Mouse (Mus musculus) heart, postnatal 0 days (tissue): ENCODE results near the gene Ccdc34. TPM values are rescaled to one million over a fixed set of nuclear protein-coding genes. Genes with fewer than 3 reads are reported as not detected.

Source experiments
- ATAC-seq: fragments of 200-750 bp; cut with Nextera tagmentation; 2 replicates; pipeline ENCODE4 v1.8.0; 2017; ENCODE audit warnings: low read depth, moderate number of reproducible peaks, moderate library complexity; ENCODE audit not compliant: insufficient read depth
- DNase-seq: peaks from one replicate; pipeline ENCODE4 v3.0.0-alpha.2; 2016; ENCODE audit warnings: low spot score
- H3K27ac ChIP-seq: fragments of 300-500 bp; sonication (generic); 2 replicates; pipeline ENCODE4 v1.5.1; 2014; ENCODE audit warnings: low read depth, mild to moderate bottlenecking
- H3K27me3 ChIP-seq: fragments of 300-500 bp; sonication (generic); 2 replicates; pipeline ENCODE4 v1.6.1; 2014; ENCODE audit warnings: low read length, mixed read lengths; ENCODE audit not compliant: control insufficient read depth, insufficient read depth
- H3K36me3 ChIP-seq: fragments of 300-500 bp; sonication (generic); replicated peaks from 2 replicates; pipeline ENCODE4 v1.6.1; 2014; ENCODE audit warnings: low read length, mixed read lengths; ENCODE audit not compliant: control insufficient read depth, insufficient read depth
- H3K4me1 ChIP-seq: fragments of 300-500 bp; sonication (generic); 2 replicates; pipeline ENCODE4 v1.6.1; 2014; ENCODE audit warnings: antibody characterized with exemption; ENCODE audit not compliant: control insufficient read depth, insufficient read depth
- H3K4me2 ChIP-seq: fragments of 300-500 bp; sonication (generic); 2 replicates; pipeline ENCODE4 v1.6.1; 2014; ENCODE audit warnings: low read depth, mild to moderate bottlenecking, low read length, moderate library complexity
- H3K4me3 ChIP-seq: fragments of 300-500 bp; sonication (generic); 2 replicates; pipeline ENCODE4 v1.5.1; 2014; ENCODE audit warnings: low read depth, low read length
- H3K9ac ChIP-seq: fragments of 300-500 bp; sonication (generic); replicated peaks from 2 replicates; pipeline ENCODE4 v1.6.1; 2014; ENCODE audit warnings: low read depth, low read length, mixed read lengths
- H3K9me3 ChIP-seq: fragments of 300-500 bp; sonication (generic); replicated peaks from 2 replicates; pipeline ENCODE4 v1.6.1; 2016; ENCODE audit warnings: low read length; ENCODE audit not compliant: control insufficient read depth
- CTCF ChIP-seq: IDR thresholded peaks from 2 replicates; pipeline ENCODE4 v1.5.1; 2016; ENCODE audit warnings: antibody characterized with exemption, control low read depth, low read depth
- EP300 ChIP-seq: IDR thresholded peaks from 2 replicates; pipeline ENCODE4 v1.6.1; 2016; ENCODE audit warnings: antibody characterized with exemption, low read depth
- WGBS: fragments of 180-500 bp; shearing (Covaris S2); extraction: QIAGEN DNeasy Blood & Tissue Kit; methylation state at CpG from one replicate; pipeline ENCODE4 v1.1.7; 2014; 5-methylcytosine and 5-hydroxymethylcytosine counted together
- polyA plus RNA-seq: library from polyadenylated mRNA; unstranded; fragments of >200 nt; fragmentation: Nextera tagmentation; extraction: Ambion mirVana; gene quantifications from 2 replicates; pipeline ENCODE4 v1.2.1, GENCODE M21; 2015
- total RNA-seq: library from RNA; depleted of rRNA; stranded (reverse); fragments of >200 nt; gene quantifications from 2 replicates; pipeline ENCODE4 v1.2.3, GENCODE M21; 2014; ENCODE audit warnings: low replicate concordance

Gene Ccdc34
- total and polyA plus RNA-seq, 2 experiments from 2014 or later, result 6.9 to 16.5 TPM

GRCm38 (mm10) chr2:109984930-109985329 lies 32.7 kb upstream of the Ccdc34 start:
- Histone ChIP-seq H3K27me3 (no peaks in the 10 kb centered on the region), H3K36me3 (no peaks in the 10 kb centered on the region), H3K27ac (peak overlapping the region; percentile 52), H3K4me3 (no peak overlapping the region), H3K4me2 (no peak overlapping the region), H3K9ac (no peak overlapping the region), H3K4me1 (peaks cover 65% of the 10 kb centered on the region), H3K9me3 (no peaks in the 10 kb centered on the region)
- TF ChIP-seq CTCF (no peak), EP300 (no peak)
- peak; percentile 60 for DNase-seq
- 14% methylated on average over 1 of the region's 1 CpGs for WGBS
- ATAC-seq, result peak; percentile 68; the same call in 1 of the 2 replicates

GRCm38 (mm10) chr2:109985560-109985959 lies 32.1 kb upstream of the Ccdc34 start:
- Histone ChIP-seq H3K27ac (peak overlapping the region; percentile 52), H3K36me3 (no peaks in the 10 kb centered on the region), H3K9ac (no peak overlapping the region), H3K4me2 (no peak overlapping the region), H3K4me1 (peaks cover 62% of the 10 kb centered on the region), H3K9me3 (no peaks in the 10 kb centered on the region), H3K4me3 (no peak overlapping the region), H3K27me3 (no peaks in the 10 kb centered on the region)
- ATAC-seq (no peak), DNase-seq (no peak)
- TF ChIP-seq CTCF (no peak), EP300 (no peak)
- 37% methylated on average over 9 of the region's 9 CpGs for WGBS

GRCm38 (mm10) chr2:109986036-109986785 lies 31.4 kb upstream of the Ccdc34 start:
- H3K4me2 ChIP-seq, result no peak overlapping the region
- H3K27me3 ChIP-seq, result no peaks in the 10 kb centered on the region
- WGBS, result 70% methylated on average over 11 of the region's 11 CpGs
- H3K4me1 ChIP-seq, result peaks cover 55% of the 10 kb centered on the region
- no peak for DNase-seq
- H3K9ac ChIP-seq, result no peak overlapping the region
- ATAC-seq, result no peak
- H3K27ac ChIP-seq, result no peak overlapping the region
- no peak overlapping the region for H3K4me3 ChIP-seq
- H3K36me3 ChIP-seq, result no peaks in the 10 kb centered on the region
- TF ChIP-seq EP300 (no peak), CTCF (no peak)
- no peaks in the 10 kb centered on the region for H3K9me3 ChIP-seq

GRCm38 (mm10) chr2:109987946-109988345 lies 29.7 kb upstream of the Ccdc34 start:
- DNase-seq (no peak), ATAC-seq (no peak)
- TF ChIP-seq CTCF, result no peak
- no peak for TF ChIP-seq EP300
- Histone ChIP-seq H3K4me1 (peaks cover 54% of the 10 kb centered on the region), H3K27ac (no peak overlapping the region), H3K9ac (no peak overlapping the region), H3K9me3 (no peaks in the 10 kb centered on the region), H3K27me3 (no peaks in the 10 kb centered on the region), H3K4me3 (no peak overlapping the region), H3K36me3 (no peaks in the 10 kb centered on the region), H3K4me2 (no peak overlapping the region)
- WGBS, result 77% methylated on average over 5 of the region's 5 CpGs

GRCm38 (mm10) chr2:109989196-109989595 lies 28.4 kb upstream of the Ccdc34 start:
- ATAC-seq (no peak), DNase-seq (no peak)
- Histone ChIP-seq H3K9ac (no peak overlapping the region), H3K4me3 (no peak overlapping the region), H3K36me3 (no peaks in the 10 kb centered on the region), H3K4me1 (peaks cover 50% of the 10 kb centered on the region), H3K27ac (peak overlapping the region; percentile 51), H3K27me3 (no peaks in the 10 kb centered on the region), H3K4me2 (no peak overlapping the region), H3K9me3 (no peaks in the 10 kb centered on the region)
- TF ChIP-seq CTCF (no peak), EP300 (no peak)
- WGBS, result 14% methylated on average over 3 of the region's 3 CpGs
